Mouse (Mus musculus) mouse trophoblast stem cell (cell line): ENCODE measurements around the gene Zcwpw1.

Experiments
- in situ Hi-C, 2 experiments: fragments of 300-500 bp; cut with MseI, MboI; formaldehyde crosslinking; loops; 2 replicates in 1 of 2; 3 replicates in 1 of 2; pipeline ENCODE4 v1.15.1; 2025

Gene Zcwpw1

GRCm38 (mm10) chr5:137755425-137755824, 32.2 kb upstream of the Zcwpw1 start:
- in situ Hi-C loops, result no loop called here

- in situ Hi-C loops, result no loop called here
Observed at GRCm38 (mm10) chr5:137756106-137756505, 31.5 kb upstream of the Zcwpw1 start.

GRCm38 (mm10) chr5:137756882-137757661, 30.5 kb upstream of the Zcwpw1 start:
- in situ Hi-C loops, result no loop called here

- in situ Hi-C loops, result no loop called here
Observed at GRCm38 (mm10) chr5:137757887-137758286, 29.7 kb upstream of the Zcwpw1 start.

- in situ Hi-C loops, result no loop called here
Observed at GRCm38 (mm10) chr5:137758921-137759534, 28.6 kb upstream of the Zcwpw1 start.

GRCm38 (mm10) chr5:137759971-137760412, 27.6 kb upstream of the Zcwpw1 start:
- in situ Hi-C loops, result loop anchor here (5.0 kb wide), 2 partner anchors 98 to 103 kb away; no protein-coding TSS in a partner anchor

- in situ Hi-C loops, result loop anchor here (5.0 kb wide), 2 partner anchors 102 to 107 kb away; no protein-coding TSS in a partner anchor
Observed at GRCm38 (mm10) chr5:137764609-137765340, 22.8 kb upstream of the Zcwpw1 start.

GRCm38 (mm10) chr5:137766270-137766669, 21.3 kb upstream of the Zcwpw1 start:
- in situ Hi-C loops, result no loop called here

GRCm38 (mm10) chr5:137768475-137768874, 19.1 kb upstream of the Zcwpw1 start:
- in situ Hi-C loops, result no loop called here

GRCm38 (mm10) chr5:137770709-137771108, 16.9 kb upstream of the Zcwpw1 start:
- in situ Hi-C loops, result no loop called here

GRCm38 (mm10) chr5:137772755-137773154, 14.8 kb upstream of the Zcwpw1 start:
- in situ Hi-C loops, result no loop called here

GRCm38 (mm10) chr5:137775587-137776290, 11.9 kb upstream of the Zcwpw1 start:
- in situ Hi-C loops, result no loop called here

GRCm38 (mm10) chr5:137776408-137776918, 11.1 kb upstream of the Zcwpw1 start:
- in situ Hi-C loops, result no loop called here

GRCm38 (mm10) chr5:137777267-137777845, 10.2 kb upstream of the Zcwpw1 start:
- in situ Hi-C loops, result no loop called here

GRCm38 (mm10) chr5:137778635-137779034, 9.0 kb upstream of the Zcwpw1 start, which contains the start of gene Ppp1r35:
Gene Ppp1r35 (plus strand): TSS chr5:137778849.
- in situ Hi-C loops, result no loop called here

GRCm38 (mm10) chr5:137779053-137779933, 8.3 kb upstream of the Zcwpw1 start:
- in situ Hi-C loops, result no loop called here

- in situ Hi-C loops, result no loop called here
Observed at GRCm38 (mm10) chr5:137781661-137782060, 5.9 kb upstream of the Zcwpw1 start.

GRCm38 (mm10) chr5:137782776-137783522, 4.6 kb upstream of the Zcwpw1 start:
- in situ Hi-C loops, result no loop called here

- in situ Hi-C loops, result no loop called here
Observed at GRCm38 (mm10) chr5:137783901-137784540, 3.6 kb upstream of the Zcwpw1 start.
